Mouse (Mus musculus) heart, embryonic 16.5 days (tissue): ENCODE data around the gene Rrp7a. TPM values are rescaled to one million over a fixed set of nuclear protein-coding genes. Genes with fewer than 3 reads are reported as not detected.

ENCODE experiments used
- ATAC-seq: fragments of 200-750 bp; cut with Nextera tagmentation; replicated peaks from 2 replicates; pipeline ENCODE4 v1.8.0; 2017; ENCODE audit warnings: moderate number of reproducible peaks; ENCODE audit not compliant: insufficient read depth, low FRiP score; ENCODE audit errors: extremely low read depth
- H3K27ac ChIP-seq: fragments of 300-500 bp; sonication (generic); 2 replicates; pipeline ENCODE4 v1.5.1; 2014; ENCODE audit warnings: mild to moderate bottlenecking, low read length, control low read depth, moderate library complexity
- H3K27me3 ChIP-seq: fragments of 300-500 bp; sonication (generic); 2 replicates; pipeline ENCODE4 v1.6.1; 2014; ENCODE audit warnings: low read length, mixed read lengths; ENCODE audit not compliant: control insufficient read depth, insufficient read depth
- H3K36me3 ChIP-seq: fragments of 300-500 bp; sonication (generic); 2 replicates; pipeline ENCODE4 v1.6.1; 2014; ENCODE audit not compliant: control insufficient read depth, insufficient read depth
- H3K4me1 ChIP-seq: fragments of 300-500 bp; sonication (generic); 2 replicates; pipeline ENCODE4 v1.6.1; 2014; ENCODE audit warnings: low read length, mixed read lengths; ENCODE audit not compliant: control insufficient read depth, insufficient read depth
- H3K4me2 ChIP-seq: fragments of 300-500 bp; sonication (generic); 2 replicates; pipeline ENCODE4 v1.6.1; 2014; ENCODE audit warnings: low read depth, mild to moderate bottlenecking, control low read depth, low read length
- H3K4me3 ChIP-seq: fragments of 300-500 bp; sonication (generic); 2 replicates; pipeline ENCODE4 v1.5.1; 2014; ENCODE audit warnings: mild to moderate bottlenecking, control low read depth, low read length
- H3K9ac ChIP-seq: fragments of 300-500 bp; sonication (generic); 2 replicates; pipeline ENCODE4 v1.6.1; 2014; ENCODE audit warnings: low read length, control low read depth
- H3K9me3 ChIP-seq: fragments of 300-500 bp; sonication (generic); replicated peaks from 2 replicates; pipeline ENCODE4 v1.6.1; 2016; ENCODE audit warnings: low read length; ENCODE audit not compliant: control insufficient read depth
- WGBS: fragments of 180-500 bp; shearing (Covaris S2); extraction: QIAGEN DNeasy Blood & Tissue Kit; methylation state at CpG from one replicate; pipeline ENCODE4 v1.1.7; 2014; 5-methylcytosine and 5-hydroxymethylcytosine counted together
- polyA plus RNA-seq: library from polyadenylated mRNA; unstranded; fragments of >200 nt; fragmentation: Nextera tagmentation; extraction: Ambion mirVana; gene quantifications from 2 replicates; pipeline ENCODE4 v1.2.1, GENCODE M21; 2015

Rrp7a gene
- polyA plus RNA-seq, 1 experiment from 2014 or later = 43.3 TPM

DNA sequence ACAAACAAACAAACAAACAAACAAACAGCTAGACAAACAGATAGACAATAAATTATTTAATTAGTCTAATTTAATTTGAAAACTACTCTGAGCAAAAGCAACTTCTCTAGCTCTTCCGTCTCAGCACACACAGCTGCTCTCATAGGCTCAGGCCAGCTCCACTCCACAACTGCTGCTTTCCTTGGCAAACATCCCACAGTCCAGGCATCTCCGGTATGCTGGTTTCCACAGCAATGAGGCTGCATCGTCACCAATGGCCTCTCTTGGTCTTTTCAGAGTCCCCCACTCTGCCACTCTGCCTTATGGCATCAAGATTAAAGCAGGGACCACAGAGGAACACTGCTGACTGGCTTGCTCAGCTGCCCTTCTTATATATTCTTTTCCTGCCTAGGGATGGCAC lies 51.7 kb downstream of the Rrp7a start:
- Histone ChIP-seq H3K4me3 (no peak overlapping the region), H3K4me1 (peaks cover 5% of the 10 kb centered on the region), H3K9me3 (no peaks in the 10 kb centered on the region), H3K4me2 (no peak overlapping the region), H3K9ac (0 out of 2 replicates have a peak overlapping the region, but pooled peaks have one; percentile 8), H3K27me3 (no peaks in the 10 kb centered on the region), H3K27ac (peak overlapping the region; percentile 81), H3K36me3 (no peaks in the 10 kb centered on the region)
- peak; percentile 91 for ATAC-seq
- WGBS = 11% methylated on average over 3 of the region's 3 CpGs

DNA sequence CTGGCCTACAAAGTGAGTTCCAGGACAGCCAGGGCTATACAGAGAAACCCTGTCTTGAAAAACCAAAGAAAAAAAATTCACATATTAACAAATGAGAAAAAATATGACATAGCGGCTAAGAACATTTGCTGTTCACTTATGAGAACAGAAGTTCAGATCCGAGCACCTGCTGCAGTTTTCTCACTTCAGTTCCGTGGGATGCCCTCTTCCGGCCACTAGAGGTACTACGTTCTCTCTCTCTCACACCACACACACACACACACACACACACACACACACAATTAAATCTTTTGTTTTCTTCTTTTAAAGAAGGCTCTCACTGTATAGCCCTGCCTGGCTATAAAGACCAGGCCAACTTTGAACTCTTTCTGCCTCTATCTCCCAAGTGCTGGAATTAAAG lies 54.3 kb downstream of the Rrp7a start:
- no peak overlapping the region for H3K27ac ChIP-seq
- no peak overlapping the region for H3K4me2 ChIP-seq
- WGBS = 93% methylated on average over 5 of the region's 5 CpGs
- H3K4me3 ChIP-seq = no peak overlapping the region
- H3K4me1 ChIP-seq = peaks cover 10% of the 10 kb centered on the region
- H3K36me3 ChIP-seq = no peaks in the 10 kb centered on the region
- H3K9me3 ChIP-seq = no peaks in the 10 kb centered on the region
- no peaks in the 10 kb centered on the region for H3K27me3 ChIP-seq
- ATAC-seq = no peak
- H3K9ac ChIP-seq = no peak overlapping the region

DNA sequence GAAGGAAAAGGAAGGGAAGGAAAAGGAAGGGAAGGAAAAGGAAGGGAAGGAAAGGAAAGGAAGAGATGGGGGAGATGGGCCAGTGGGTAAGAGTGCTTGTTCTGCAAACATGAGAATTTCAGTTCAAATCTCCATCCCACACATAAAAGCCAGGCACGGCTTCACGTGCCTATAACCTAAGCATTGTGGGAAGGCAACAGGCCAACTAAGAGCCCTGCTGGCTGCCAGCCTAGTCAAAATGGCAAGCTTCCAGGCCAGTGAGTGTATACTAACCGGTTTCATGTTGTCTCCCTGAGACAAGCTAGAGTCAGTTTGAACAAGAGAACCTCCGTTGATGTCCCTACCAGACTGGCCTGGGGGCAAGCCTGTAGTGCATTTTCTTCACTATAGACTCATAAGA lies 57.1 kb downstream of the Rrp7a start:
- H3K27me3 ChIP-seq = no peaks in the 10 kb centered on the region
- H3K4me3 ChIP-seq = no peak overlapping the region
- H3K9me3 ChIP-seq = no peaks in the 10 kb centered on the region
- no peak overlapping the region for H3K9ac ChIP-seq
- H3K36me3 ChIP-seq = no peaks in the 10 kb centered on the region
- peaks cover 7% of the 10 kb centered on the region for H3K4me1 ChIP-seq
- no peak overlapping the region for H3K4me2 ChIP-seq
- H3K27ac ChIP-seq = peak overlapping the region; percentile 68
- peak; percentile 55; the same call in 1 of the 2 replicates for ATAC-seq
- 21% methylated on average over 4 of the region's 4 CpGs for WGBS

Other genes starting within 250 kb of the Rrp7a start
- gene Tcf20, start 134.9 kb downstream of the Rrp7a start, polyA plus RNA-seq = 4.0 and 4.4 TPM in 2 replicates
- 2.3 and 3.2 TPM in 2 replicates for gene Nfam1, start 89.5 kb downstream of the Rrp7a start, polyA plus RNA-seq
- gene Serhl, start 33.3 kb downstream of the Rrp7a start, polyA plus RNA-seq = 77.1 and 80.5 TPM in 2 replicates
- gene Poldip3, start 26.6 kb upstream of the Rrp7a start, polyA plus RNA-seq = 75.9 and 79.0 TPM in 2 replicates
- 146 and 155 TPM in 2 replicates for gene Cyb5r3, start 49.8 kb upstream of the Rrp7a start, polyA plus RNA-seq
- gene A4galt, start 129.0 kb upstream of the Rrp7a start, polyA plus RNA-seq = 1.3 TPM in 2 replicates
- gene Arfgap3, start 227.4 kb upstream of the Rrp7a start, polyA plus RNA-seq = 42.0 and 44.6 TPM in 2 replicates